1 mouse cellular context compared by ENCODE assay signal in genomic region chr5:124541602-124541973, GRCm38 (mm10).
TF ChIP-seq lines count a peak whose summit lies in the region.

No protein-coding gene starts in this region.

TF ChIP-seq in CH12.LX, 34 proteins besides CTCF, POLR2A, EP300 and RAD21:
- no peak for TF ChIP-seq JUN (IDR thresholded peaks at IDR 0.05; ENCODE audit: insufficient read depth, low read depth, low read length)
- TF ChIP-seq SIN3A (IDR thresholded peaks at IDR 0.05; ENCODE audit: low read length) = 0 out of 2 replicates have a peak, but pooled peaks have one; percentile 3
- TF ChIP-seq ZNF384 (IDR thresholded peaks at IDR 0.05; ENCODE audit: low read depth, low read length) = 0 out of 2 replicates have a peak, but pooled peaks have one; percentile 14
- no peak for TF ChIP-seq UBTF (IDR thresholded peaks at IDR 0.05; ENCODE audit: low read depth, low read length)
- TF ChIP-seq IRF4 (IDR thresholded peaks at IDR 0.05; ENCODE audit: low read depth, low read length) = no peak
- TF ChIP-seq POLR2AphosphoS2 (IDR thresholded peaks at IDR 0.05; ENCODE audit: low read depth, low read length) = no peak
